Mouse (Mus musculus) spleen, postnatal 0 days (tissue): ENCODE results near the gene Cyct. TPM values are rescaled to one million over a fixed set of nuclear protein-coding genes. Genes with fewer than 3 reads are reported as not detected.

Source experiments
- polyA plus RNA-seq: library from polyadenylated mRNA; unstranded; fragments of >200 nt; fragmentation: Nextera tagmentation; extraction: Ambion mirVana; gene quantifications from 2 replicates; pipeline ENCODE4 v1.2.1, GENCODE M21; 2015

Cyct gene
- not detected in 2 replicates for polyA plus RNA-seq

DNA sequence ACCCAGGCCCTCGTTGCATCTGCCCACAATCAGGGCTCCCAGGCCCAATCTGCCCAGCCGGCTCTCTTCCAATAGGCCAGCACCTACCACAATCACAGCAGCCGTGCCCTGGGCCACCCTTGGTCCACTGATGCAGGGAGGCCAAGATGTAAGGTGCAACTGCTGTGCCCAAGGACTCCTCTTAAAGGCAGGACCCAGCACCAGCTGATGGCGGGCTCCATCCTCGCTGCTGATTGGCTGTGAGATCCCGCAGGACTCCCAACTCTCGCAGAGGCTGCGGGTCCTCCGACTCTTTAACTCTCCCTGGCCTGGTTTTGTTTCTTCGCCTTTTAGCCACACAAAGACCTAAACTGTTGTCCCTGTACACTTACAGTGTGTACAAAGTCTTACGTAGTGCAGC lies at the start of gene Cyct:
Gene Cyct (minus strand): TSS at position 225 of the 400 bp plus-strand sequence.

DNA sequence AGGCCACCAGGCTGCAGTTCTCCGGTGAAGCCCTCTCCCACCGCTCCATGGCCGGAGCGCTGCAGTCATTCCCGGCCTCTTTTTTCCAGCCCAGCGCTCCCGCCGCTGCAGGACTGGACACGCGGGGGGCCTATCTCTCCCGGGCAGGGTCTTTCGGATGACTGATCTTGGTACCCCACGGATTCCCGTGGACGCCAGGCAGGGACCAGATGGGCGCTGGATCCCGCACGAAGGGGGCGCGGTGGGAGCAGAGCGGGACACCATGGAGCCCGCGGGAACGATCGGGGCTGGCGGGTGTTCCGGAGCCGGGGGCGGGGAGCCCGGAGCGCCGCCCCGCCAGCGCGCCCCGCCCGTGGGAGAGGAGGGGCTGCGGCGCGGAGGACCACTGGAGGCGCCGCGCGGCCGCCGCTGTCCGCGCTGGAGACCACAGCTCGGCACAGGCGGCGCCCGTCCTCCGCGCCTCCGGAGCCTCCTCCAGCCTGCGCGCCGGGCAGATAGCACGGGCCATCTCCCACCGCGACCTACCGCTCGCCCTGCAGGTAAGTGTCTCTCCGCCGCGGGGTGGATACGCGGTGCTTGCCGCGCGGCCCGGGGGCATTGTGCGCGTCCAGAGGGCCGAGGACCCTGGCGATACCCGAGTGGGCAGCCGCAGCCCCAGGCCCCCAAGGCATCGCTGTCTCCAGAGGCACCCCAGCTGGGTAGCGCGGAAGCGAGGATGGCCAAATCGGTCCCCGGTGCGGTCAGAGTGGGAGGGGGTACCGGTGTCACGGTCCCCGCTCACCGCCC lies 46.1 kb upstream of the Cyct start, which contains the start of gene Osbpl6:
Gene Osbpl6 (plus strand): TSS at position 358 of the 786 bp plus-strand sequence.

DNA sequence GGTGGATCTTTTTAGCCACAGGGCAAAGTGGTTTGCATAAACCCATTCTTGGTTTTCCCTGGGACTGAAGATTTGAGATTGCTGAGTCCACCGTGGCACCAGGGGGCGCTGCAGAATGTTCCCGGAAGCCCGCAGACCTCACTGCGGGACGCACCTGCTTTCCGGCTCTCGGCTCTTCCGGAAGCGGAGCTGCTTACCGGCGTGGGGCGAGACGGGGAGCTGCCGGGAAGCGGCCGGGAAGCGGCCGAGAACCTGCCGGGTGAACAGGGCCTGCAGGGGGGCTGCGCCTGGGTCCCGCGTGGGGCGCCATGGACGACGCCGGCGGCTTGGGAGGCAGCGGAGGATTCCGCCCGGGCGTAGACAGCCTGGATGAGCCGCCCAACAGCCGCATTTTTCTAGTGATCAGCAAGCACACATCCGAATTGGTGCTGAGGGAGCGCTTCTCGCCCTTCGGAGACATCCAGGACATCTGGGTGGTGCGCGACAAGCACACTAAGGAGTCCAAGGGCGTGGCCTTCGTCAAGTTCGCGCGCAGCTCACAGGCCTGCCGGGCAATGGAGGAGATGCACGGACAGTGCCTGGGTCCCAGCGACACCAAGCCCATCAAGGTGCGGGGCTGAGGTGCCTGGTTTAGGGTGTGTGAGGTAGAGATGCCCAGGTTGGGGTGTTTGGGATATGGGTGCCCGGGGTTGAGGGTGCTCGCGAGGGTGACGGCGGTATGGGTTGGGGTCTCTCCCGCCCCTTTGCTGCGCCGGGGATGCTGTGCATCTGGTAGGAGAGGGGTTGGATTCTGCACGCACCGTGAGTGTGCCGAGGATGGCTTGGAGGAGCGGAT lies 9.8 kb upstream of the Cyct start, which contains the start of gene Rbm45:
Gene Rbm45 (plus strand): TSS at position 164 of the 835 bp plus-strand sequence.

DNA sequence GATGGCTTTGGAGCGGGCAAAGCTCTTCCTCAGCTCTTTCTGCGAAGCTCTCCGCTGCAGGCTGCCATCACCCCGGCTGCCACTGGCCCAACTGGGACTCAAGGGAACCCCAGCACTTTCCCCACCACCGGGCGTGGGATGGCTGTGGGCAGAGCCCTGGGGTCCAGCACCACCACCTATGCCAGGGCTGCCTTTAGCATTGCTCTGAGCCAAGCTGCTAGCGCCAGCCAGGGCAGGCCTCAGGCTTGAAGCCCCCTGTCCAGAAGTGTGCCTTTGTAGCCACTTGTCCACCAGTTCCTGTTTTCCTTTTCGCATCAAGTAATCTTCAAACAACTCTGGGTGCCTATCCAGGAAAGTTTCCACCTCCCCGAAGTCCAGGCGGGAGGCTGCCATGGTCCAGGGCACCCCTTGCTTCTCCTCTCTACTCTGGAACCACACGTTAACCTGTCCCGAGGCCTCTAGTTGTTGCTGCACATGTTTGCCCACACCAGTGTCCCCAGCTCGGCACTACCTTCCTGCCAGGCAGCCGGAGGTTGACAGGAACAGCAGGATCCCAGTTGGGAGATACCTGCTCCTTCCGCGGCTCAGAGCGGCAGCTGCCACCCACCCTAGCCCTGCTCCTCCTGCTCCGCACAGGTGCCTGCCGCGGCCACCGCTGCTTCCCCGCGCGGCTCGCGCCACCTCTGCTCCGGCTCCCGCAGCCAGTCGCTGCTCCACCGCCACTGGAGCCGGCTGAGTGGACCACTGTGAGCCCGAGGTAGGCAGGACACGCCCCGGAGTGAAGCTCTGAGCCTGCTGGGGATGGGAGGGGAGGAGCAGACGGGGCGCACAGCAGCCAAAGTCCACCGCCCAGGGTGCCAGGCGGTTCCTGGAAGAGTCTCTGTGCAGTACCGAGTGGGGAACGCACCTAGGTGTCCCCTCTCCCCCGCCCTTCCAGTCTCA lies 21.8 kb downstream of the Cyct start, which contains the start of gene Pde11a:
Gene Pde11a (minus strand): TSS at position 560 of the 942 bp plus-strand sequence.

Other genes with a start within 250 kb of the Cyct start
- 0.06 TPM in 1 of 2 replicates, not detected in the other for gene Pde11a, start 21.7 kb downstream of the Cyct start, polyA plus RNA-seq
- 11.1 and 11.6 TPM in 2 replicates for gene Rbm45, start 9.5 kb upstream of the Cyct start, polyA plus RNA-seq
- 0.58 and 0.70 TPM in 2 replicates for gene Osbpl6, start 46.1 kb upstream of the Cyct start, polyA plus RNA-seq